Mouse (Mus musculus): Measurements from ENCODE around the gene Brms1.
A peak's percentile ranks its signal among the peaks of the same experiment; 100 is the strongest.

Brms1 gene

DNA sequence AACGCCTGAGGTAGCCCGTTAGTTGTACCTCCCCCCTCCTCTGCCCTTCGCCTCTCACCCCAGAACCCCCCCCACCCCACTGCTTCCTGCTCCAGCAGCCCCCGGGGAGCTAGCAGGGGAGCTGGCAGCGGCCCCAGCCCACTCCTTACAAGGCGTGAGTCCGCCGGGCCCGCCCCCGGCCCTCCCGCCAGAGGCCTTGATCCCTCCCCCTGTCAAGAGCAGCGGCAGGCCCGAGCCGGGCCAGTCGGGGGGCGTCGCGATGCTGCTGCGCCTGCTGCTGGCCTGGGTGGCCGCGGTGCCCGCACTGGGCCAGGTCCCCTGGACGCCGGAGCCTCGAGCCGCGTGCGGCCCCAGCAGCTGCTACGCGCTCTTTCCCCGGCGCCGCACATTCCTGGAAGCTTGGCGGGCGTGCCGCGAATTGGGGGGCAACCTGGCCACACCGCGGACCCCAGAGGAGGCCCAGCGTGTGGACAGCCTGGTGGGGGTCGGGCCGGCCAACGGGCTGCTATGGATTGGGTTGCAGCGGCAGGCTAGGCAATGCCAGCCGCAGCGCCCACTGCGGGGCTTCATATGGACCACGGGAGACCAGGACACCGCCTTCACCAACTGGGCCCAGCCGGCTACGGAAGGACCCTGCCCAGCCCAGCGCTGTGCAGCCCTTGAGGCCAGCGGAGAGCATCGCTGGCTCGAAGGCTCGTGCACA, 26.9 kb downstream of the Brms1 start, which contains the start of gene Cd248:
Cd248 (plus strand) TSS at position 212 of the 703 bp plus-strand sequence.
- Histone ChIP-seq H3K27me3 (ENCODE audit: control insufficient read depth, insufficient read depth, low read length, poor library complexity, severe bottlenecking) (peaks cover 2% of the 10 kb centered on the region; the same call in 1 of the 2 replicates), H3K36me3 (ENCODE audit: control insufficient read depth, insufficient read depth, low read length, poor library complexity, severe bottlenecking) (no peaks in the 10 kb centered on the region)
- DNase-seq (ENCODE audit: low read depth, low spot score), result peak; percentile 50

DNA sequence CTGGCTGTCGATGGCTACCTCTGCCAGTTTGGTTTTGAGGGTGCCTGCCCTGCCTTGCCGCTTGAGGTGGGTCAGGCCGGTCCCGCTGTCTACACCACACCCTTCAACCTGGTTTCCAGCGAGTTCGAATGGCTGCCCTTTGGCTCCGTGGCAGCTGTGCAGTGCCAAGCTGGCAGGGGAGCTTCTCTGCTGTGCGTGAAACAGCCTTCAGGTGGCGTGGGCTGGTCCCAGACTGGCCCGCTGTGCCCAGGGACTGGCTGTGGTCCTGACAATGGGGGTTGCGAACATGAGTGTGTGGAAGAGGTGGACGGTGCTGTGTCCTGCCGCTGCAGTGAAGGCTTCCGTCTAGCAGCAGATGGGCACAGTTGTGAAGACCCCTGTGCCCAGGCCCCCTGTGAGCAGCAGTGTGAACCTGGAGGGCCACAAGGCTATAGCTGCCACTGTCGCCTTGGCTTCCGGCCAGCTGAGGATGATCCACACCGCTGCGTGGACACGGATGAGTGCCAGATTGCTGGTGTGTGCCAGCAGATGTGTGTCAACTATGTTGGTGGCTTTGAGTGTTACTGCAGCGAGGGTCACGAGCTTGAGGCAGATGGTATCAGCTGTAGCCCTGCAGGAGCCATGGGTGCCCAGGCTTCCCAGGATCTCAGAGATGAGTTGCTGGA, 27.5 kb downstream of the Brms1 start:
- no peaks in the 10 kb centered on the region for H3K36me3 ChIP-seq (ENCODE audit: control insufficient read depth, insufficient read depth, low read length, poor library complexity, severe bottlenecking)
- no peak for DNase-seq (ENCODE audit: low read depth, low spot score)
- H3K27me3 ChIP-seq (ENCODE audit: control insufficient read depth, insufficient read depth, low read length, poor library complexity, severe bottlenecking), result peaks cover 2% of the 10 kb centered on the region; the same call in 1 of the 2 replicates

DNA sequence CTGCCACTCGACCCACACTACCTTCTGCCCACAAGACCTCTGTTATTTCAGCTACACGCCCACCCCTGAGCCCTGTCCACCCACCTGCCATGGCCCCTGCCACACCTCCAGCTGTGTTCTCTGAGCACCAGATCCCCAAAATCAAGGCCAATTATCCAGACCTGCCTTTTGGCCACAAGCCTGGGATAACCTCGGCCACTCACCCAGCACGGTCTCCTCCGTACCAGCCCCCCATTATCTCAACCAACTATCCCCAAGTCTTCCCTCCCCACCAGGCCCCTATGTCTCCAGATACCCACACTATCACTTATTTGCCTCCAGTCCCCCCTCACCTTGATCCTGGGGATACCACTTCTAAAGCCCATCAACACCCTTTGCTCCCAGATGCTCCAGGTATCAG, 28.3 kb downstream of the Brms1 start:
- no peaks in the 10 kb centered on the region for H3K36me3 ChIP-seq (ENCODE audit: control insufficient read depth, insufficient read depth, low read length, poor library complexity, severe bottlenecking)
- no peak for DNase-seq (ENCODE audit: low read depth, low spot score)
- H3K27me3 ChIP-seq (ENCODE audit: control insufficient read depth, insufficient read depth, low read length, poor library complexity, severe bottlenecking), result peaks cover 2% of the 10 kb centered on the region; the same call in 1 of the 2 replicates

GRCm38 (mm10) chr19:5069978-5070377, 28.8 kb downstream of the Brms1 start:
- peaks cover 2% of the 10 kb centered on the region; the same call in 1 of the 2 replicates for H3K27me3 ChIP-seq (ENCODE audit: control insufficient read depth, insufficient read depth, low read length, poor library complexity, severe bottlenecking)
- no peak for DNase-seq (ENCODE audit: low read depth, low spot score)
- H3K36me3 ChIP-seq (ENCODE audit: control insufficient read depth, insufficient read depth, low read length, poor library complexity, severe bottlenecking), result no peaks in the 10 kb centered on the region

- no peak for DNase-seq (ENCODE audit: low read depth, low spot score)
- Histone ChIP-seq H3K27me3 (ENCODE audit: control insufficient read depth, insufficient read depth, low read length, poor library complexity, severe bottlenecking) (peaks cover 2% of the 10 kb centered on the region; the same call in 1 of the 2 replicates), H3K36me3 (ENCODE audit: control insufficient read depth, insufficient read depth, low read length, poor library complexity, severe bottlenecking) (no peaks in the 10 kb centered on the region)
Measured at GRCm38 (mm10) chr19:5071077-5071476, 29.9 kb downstream of the Brms1 start.

GRCm38 (mm10) chr19:5071545-5072369, 30.6 kb downstream of the Brms1 start:
- Histone ChIP-seq H3K27me3 (ENCODE audit: control insufficient read depth, insufficient read depth, low read length, poor library complexity, severe bottlenecking) (peaks cover 2% of the 10 kb centered on the region; the same call in 1 of the 2 replicates), H3K36me3 (ENCODE audit: control insufficient read depth, insufficient read depth, low read length, poor library complexity, severe bottlenecking) (no peaks in the 10 kb centered on the region)
- peak; percentile 79 for DNase-seq (ENCODE audit: low read depth, low spot score)

- DNase-seq (ENCODE audit: low read depth, low spot score), result no peak
- peaks cover 2% of the 10 kb centered on the region; the same call in 1 of the 2 replicates for H3K27me3 ChIP-seq (ENCODE audit: control insufficient read depth, insufficient read depth, low read length, poor library complexity, severe bottlenecking)
- no peaks in the 10 kb centered on the region for H3K36me3 ChIP-seq (ENCODE audit: control insufficient read depth, insufficient read depth, low read length, poor library complexity, severe bottlenecking)
Measured at GRCm38 (mm10) chr19:5072389-5073019, 31.4 kb downstream of the Brms1 start.

DNA sequence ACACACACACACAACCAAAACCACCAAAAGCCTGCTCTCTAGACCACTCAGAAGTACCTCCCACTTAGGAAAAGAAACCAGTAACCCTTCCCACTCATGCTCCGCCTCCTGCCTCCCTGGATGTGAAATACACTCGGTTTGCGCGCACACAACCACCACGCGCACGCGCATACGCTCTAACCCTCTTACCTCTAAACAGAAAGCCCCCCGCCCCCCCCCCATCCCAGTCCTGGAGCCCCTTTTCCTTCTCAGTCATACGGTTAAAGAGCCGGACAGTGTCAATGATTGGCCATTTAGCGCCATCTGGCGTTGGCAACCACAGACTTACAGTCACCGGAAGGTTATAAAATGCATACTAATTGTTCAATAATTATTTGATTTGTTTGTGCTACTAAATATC, 31.9 kb downstream of the Brms1 start:
- H3K36me3 ChIP-seq (ENCODE audit: control insufficient read depth, insufficient read depth, low read length, poor library complexity, severe bottlenecking), result no peaks in the 10 kb centered on the region
- DNase-seq (ENCODE audit: low read depth, low spot score), result peak; percentile 76
- H3K27me3 ChIP-seq (ENCODE audit: control insufficient read depth, insufficient read depth, low read length, poor library complexity, severe bottlenecking), result peaks cover 2% of the 10 kb centered on the region; the same call in 1 of the 2 replicates

DNA sequence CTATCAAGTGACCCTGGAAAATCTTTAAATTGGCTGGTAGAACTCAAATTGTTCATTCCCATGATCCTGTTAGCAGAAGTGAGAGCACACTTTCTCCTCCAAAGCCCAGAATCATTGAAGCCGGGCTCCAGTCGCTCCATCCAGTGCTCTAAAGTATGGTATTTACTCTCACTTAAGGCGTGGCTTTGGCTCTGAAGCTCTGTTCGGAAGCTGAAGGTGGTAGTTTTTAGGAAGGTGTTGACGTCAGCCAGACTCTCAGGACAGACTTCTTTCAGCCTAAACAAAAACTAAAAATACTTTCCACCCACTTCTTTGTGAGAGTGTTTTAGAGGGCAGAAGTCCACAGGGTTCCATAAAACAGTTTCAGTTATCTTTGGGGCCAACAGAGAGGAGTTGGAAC, 32.4 kb downstream of the Brms1 start:
- H3K36me3 ChIP-seq (ENCODE audit: control insufficient read depth, insufficient read depth, low read length, poor library complexity, severe bottlenecking), result no peaks in the 10 kb centered on the region
- peaks cover 2% of the 10 kb centered on the region; the same call in 1 of the 2 replicates for H3K27me3 ChIP-seq (ENCODE audit: control insufficient read depth, insufficient read depth, low read length, poor library complexity, severe bottlenecking)
- DNase-seq (ENCODE audit: low read depth, low spot score), result no peak

DNA sequence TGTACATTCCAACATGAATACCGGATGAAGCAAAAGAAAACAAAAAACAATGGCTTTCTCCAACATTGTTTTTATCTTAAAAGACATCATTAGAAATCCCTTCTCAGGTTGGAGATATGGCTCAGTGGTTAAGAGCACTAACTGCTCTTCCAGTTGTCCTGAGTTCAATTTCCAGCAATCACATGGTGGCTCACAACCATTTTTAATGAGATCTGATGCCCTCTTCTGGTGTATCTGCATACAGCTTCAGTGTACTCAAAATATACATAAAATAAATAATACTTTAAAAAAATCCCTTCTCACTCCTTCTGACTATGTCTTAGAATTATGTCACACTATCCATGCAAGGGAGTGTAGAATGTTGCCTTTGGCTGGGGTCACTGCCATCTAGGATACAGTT, 38.1 kb downstream of the Brms1 start:
- DNase-seq (ENCODE audit: low read depth, low spot score), result no peak
- H3K27me3 ChIP-seq (ENCODE audit: control insufficient read depth, insufficient read depth, low read length, poor library complexity, severe bottlenecking), result no peaks in the 10 kb centered on the region
- H3K36me3 ChIP-seq (ENCODE audit: control insufficient read depth, insufficient read depth, low read length, poor library complexity, severe bottlenecking), result no peaks in the 10 kb centered on the region

DNA sequence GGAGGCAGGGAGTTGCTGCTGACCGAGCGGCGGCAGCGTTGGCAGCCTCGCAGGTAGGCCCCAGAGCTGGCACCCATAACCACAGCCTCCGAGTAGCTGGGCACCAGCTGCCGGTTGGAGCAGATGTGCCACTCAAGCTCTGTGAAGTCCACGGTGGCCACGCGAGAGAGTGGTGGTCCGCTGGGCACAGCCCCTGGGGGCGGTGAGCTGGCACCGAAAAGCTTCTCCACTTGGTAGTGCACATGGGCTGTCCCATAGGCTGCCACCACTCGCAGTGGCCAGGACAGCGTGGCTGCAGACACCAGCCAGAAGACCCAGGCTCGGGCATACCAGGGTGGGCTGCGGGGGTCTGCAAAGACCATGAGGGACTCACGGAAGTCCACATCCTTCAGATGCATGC, 40.9 kb downstream of the Brms1 start:
- H3K36me3 ChIP-seq (ENCODE audit: control insufficient read depth, insufficient read depth, low read length, poor library complexity, severe bottlenecking), result no peaks in the 10 kb centered on the region
- no peak for DNase-seq (ENCODE audit: low read depth, low spot score)

DNA sequence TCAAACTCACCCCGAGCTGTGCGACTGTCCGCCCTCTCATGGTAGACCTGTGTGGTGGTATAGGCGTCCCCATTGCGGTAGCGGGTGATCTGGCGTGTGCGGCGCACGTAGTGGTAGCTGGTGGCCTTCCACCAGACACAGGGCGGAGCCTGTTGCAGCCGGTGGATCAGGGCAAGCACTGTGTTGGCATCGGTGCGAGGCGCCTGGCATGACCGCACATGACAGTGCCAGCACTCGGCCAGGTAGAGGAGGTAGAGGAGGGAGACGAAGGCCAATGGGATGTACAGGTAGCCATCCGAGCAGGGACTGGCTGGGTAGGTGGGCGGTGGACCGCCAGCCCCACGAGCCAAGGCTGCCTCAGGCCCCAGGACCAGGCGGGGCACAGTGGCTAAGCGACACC, 41.4 kb downstream of the Brms1 start:
- H3K27me3 ChIP-seq (ENCODE audit: control insufficient read depth, insufficient read depth, low read length, poor library complexity, severe bottlenecking), result no peaks in the 10 kb centered on the region
- DNase-seq (ENCODE audit: low read depth, low spot score), result no peak
- H3K36me3 ChIP-seq (ENCODE audit: control insufficient read depth, insufficient read depth, low read length, poor library complexity, severe bottlenecking), result no peaks in the 10 kb centered on the region

More for the DNA sequence above, 40.9 kb downstream of the Brms1 start:
- no peaks in the 10 kb centered on the region for H3K27me3 ChIP-seq (ENCODE audit: control insufficient read depth, insufficient read depth, low read length, poor library complexity, severe bottlenecking)

- no peak for DNase-seq (ENCODE audit: low read depth, low spot score)
- Histone ChIP-seq H3K27me3 (ENCODE audit: control insufficient read depth, insufficient read depth, low read length, poor library complexity, severe bottlenecking) (no peaks in the 10 kb centered on the region), H3K36me3 (ENCODE audit: control insufficient read depth, insufficient read depth, low read length, poor library complexity, severe bottlenecking) (no peaks in the 10 kb centered on the region)
Measured at GRCm38 (mm10) chr19:5083961-5084833, 43.0 kb downstream of the Brms1 start.

DNA sequence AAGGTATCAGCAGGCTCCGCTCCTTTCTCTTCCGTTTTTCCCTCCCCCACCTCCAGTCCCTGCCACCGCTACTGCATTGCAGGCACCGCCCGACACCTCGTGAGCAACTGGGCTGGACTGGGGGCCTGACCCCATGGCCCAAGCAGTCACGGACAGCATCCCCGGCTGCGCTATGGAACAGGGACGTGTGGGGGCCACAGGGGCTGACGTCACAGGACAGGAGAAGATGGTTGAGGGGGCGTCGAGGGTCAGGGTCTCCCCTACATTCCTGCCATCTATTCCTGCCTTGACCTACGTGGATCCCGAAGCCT, 43.6 kb downstream of the Brms1 start:
- Histone ChIP-seq H3K36me3 (ENCODE audit: control insufficient read depth, insufficient read depth, low read length, poor library complexity, severe bottlenecking) (no peaks in the 10 kb centered on the region), H3K27me3 (ENCODE audit: control insufficient read depth, insufficient read depth, low read length, poor library complexity, severe bottlenecking) (no peaks in the 10 kb centered on the region)
- DNase-seq (ENCODE audit: low read depth, low spot score), result no peak
